Mouse (Mus musculus) thymus, postnatal 4 days (tissue): ENCODE data around the gene 4921530L21Rik.

Experiments
- DNase-seq: peaks from one replicate; pipeline ENCODE4 v3.0.0; 2021

4921530L21Rik gene

DNA sequence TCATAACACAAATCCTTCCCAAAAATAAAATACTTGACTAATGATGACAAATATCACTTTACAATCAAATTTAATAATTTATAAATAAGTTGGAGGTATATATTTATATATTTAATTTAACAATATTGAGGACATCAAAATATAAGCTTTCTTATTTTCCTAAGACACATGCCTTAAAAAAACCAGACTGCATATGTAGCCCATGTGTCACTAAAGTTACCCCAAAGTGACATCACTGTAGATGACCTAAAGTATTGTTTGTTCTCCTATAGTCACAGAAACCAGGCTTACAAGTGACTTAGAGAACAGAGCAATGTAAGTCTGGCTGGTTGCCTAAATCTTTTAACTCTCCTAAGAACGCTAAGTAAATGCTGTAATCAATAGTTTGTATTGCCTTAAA is at the start of gene 4921530L21Rik:
TSS of gene 4921530L21Rik (plus strand) at position 301 of the 400 bp plus-strand sequence.
- DNase-seq, result no peak

DNA sequence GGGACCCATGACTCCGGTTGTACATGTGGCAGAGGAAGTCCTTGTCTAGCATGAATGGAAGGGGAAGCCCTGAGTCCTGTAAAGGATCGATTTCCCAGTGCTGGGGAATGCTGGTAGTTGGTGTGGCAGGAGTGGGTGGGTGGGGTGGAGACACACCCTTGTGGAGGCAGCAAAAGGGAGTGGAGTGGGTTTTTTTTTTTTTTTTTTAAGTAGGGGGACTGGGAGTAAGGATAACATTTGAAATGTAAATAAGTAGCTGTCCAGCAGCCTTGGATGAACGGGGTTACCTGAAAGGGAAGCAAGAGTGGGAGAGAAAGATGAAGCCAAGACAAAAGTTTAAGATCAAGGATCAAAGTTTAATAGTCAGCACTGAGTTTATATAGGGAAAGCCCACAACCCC is 47.2 kb upstream of the 4921530L21Rik start:
- DNase-seq, result no peak

- no peak for DNase-seq
Observed at GRCm38 (mm10) chr14:95862981-95863380, 18.1 kb upstream of the 4921530L21Rik start.

DNA sequence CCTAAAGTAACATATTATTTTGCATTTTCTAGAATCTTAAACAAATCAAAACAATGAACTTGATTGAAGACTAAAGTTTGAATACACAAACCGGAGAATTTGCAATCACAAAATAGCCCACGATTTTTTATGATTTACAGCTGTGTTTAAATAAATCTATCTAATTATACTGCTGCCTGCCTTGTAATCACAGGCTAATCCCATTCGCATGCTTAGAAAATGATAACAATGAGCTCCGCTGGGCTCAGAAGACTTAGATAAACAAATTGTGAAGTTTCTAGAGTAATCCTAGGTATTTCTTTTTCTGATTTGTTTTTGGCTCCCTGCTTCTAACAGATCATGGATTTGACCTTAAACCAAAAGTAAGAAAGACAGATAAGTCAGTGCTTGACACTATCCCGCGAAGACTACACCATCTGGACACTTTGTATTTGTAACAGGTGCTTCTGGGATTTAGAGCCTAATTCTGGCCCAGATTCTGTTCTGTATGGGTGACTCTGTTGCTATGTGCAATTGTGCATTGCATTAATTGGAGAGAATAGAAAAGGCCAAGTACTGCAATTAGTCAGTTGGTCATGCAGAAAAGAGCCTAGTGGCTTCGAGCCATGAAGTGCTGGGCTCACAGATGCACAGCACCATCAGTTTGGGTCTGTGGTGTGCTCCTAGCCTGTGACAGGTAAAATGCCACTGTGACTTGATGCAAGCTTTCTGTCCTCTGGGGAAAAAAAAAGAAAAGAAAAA is 15.2 kb upstream of the 4921530L21Rik start:
- DNase-seq, result no peak

DNA sequence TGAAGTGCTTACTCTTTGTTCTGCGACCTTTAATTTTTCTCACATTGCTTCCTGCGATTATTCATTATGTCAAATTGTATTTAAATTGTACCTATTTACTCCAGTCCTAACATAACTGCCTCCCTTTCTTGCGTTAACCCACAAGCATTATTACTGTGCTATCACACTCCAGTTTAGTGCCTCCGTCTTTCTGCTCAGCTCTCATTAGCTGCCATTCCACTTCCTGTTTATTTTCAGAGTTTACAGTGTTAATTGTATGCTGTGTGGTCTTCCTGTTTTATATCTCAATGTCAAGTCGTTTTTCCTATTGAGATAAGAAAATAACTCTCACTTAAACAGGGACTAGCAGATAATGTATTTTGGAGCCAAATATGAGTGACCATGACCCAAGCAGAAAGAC is 9.0 kb upstream of the 4921530L21Rik start:
- DNase-seq, result no peak

DNA sequence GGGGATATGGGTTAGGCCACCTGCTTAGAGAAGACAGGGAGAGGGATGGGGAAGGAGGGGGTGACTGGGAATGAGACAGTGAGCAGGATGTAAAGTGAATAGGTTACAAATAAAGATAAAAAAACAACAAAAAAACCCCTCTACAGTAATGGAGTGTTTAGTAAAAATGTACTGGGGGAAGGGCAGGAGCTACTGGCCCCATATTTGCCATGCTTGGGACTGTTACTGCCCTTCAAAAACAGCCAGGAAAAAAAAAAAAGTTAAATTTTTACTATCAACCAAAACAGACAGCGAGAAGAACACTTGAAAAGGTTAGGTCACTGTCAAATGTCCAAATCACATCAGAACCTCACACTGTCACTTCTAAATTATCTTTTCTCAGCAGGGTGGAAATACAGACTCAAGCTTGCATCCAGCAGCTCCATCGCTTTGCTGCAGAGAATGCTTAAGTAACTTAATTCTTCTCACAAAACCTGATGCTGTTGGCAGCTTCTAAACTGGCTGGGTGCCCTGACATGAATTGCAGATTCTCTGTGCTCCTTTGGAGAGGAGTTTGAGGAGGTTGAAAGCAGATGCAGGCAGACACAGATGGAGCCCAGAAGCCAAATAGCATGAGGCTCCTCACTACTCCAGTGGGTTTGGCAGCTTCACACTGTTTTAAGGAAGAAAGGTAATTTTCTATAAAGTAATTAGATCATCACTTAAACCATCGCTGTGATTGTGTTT is 4.1 kb upstream of the 4921530L21Rik start:
- DNase-seq, result no peak

- DNase-seq, result no peak
Observed at GRCm38 (mm10) chr14:95877548-95877947, 3.5 kb upstream of the 4921530L21Rik start.

GRCm38 (mm10) chr14:95899458-95899857 is 18.4 kb downstream of the 4921530L21Rik start:
- no peak for DNase-seq

GRCm38 (mm10) chr14:95904591-95905095 is 23.6 kb downstream of the 4921530L21Rik start:
- no peak for DNase-seq

DNA sequence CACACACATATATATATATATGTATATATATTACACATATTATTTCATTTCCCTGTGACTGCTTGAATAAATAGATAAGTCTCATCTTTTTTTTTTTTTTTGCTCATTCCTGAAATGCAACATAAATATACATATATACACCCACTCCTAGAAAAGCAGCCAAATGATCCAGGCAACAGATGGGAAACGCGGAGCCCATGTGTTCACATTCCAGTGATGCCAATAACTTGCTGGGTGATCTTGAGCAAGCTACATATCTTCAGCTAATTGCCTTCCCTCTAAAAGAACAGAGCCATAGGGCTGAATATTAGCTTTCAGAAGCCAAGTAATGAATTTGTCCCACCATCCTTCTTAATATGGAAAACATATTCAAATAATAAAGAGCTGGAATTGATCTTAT is 32.2 kb downstream of the 4921530L21Rik start:
- no peak for DNase-seq

DNA sequence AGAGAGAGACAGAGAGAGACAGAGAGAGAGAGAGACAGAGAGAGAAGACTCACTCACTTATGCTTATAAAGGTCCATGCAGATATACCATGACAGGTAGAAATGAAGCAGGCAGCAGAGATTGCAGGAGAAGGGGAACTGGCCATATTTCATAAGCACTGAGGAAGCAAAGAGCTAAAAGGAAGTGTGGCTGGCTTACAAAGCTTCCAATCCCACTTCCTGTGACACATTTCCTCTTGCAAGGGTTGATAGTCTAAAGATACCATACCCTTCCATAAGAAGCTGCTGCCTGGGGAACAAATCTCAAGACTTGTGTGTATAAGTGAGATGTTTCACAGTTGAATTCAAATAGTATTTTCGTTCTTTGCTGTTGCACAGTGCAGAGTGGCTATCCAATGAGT is 45.7 kb downstream of the 4921530L21Rik start:
- no peak for DNase-seq

DNA sequence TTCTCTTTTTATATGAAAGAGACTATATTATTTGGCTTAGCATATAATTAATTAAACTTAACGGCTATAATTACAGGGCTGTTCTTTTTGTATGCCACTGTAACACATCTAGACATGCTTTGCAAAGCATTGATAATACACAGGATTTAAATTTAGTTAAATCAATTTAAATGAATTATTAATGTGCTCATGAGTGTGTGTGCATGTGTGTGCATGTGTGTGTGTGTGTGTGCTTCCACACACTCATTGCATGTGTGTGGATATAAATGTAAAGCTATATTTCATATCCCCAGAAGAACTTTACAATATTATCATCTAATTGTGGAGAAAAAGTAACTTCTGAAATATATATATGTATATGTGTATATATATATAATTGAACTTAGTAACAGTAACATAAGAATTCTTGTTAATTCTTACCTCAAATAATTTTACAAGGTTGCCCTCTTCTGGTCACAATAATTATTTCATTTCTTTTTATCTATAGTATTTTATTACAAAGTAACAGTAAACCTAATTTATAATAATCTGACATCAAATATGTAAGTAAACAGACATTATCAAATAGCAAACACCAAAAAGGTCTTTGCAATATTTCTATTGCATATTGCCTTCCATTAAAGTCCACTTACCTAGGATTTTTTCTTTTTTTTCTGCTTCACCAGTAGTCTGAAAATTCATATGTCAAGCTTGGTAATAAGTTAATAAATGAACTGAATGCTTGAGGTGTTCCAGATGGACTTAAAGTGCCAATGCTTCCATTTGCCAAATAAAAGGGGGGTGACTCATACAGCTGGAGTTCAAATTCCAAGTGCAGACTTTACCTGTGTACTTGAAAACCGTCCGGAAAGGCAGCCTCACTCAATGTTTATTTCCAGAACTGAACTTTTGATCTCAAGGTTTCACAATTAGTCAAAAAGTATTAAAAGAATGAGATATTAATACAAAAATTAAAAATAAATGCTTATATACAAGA is 47.0 kb downstream of the 4921530L21Rik start:
- no peak for DNase-seq
